Mouse (Mus musculus) c-Kit-positive CD71-negative TER-119-negative erythroid progenitor cells, embryonic 14.5 days (primary cell): ENCODE results near the gene Cacna2d3.

Experiments used
- DNase-seq: peaks from one replicate; pipeline ENCODE4 v3.0.0-alpha.2; 2013; ENCODE audit warnings: low read depth

Cacna2d3 gene

GRCm38 (mm10) chr14:29062676-29063075, 659.0 kb downstream of the Cacna2d3 start:
- DNase-seq, result no peak

- DNase-seq, result no peak
Observed at GRCm38 (mm10) chr14:29061491-29061890, 660.2 kb downstream of the Cacna2d3 start.

GRCm38 (mm10) chr14:29060679-29061078, 661.0 kb downstream of the Cacna2d3 start:
- DNase-seq, result no peak

- no peak for DNase-seq
Observed at GRCm38 (mm10) chr14:29051951-29052835, 669.5 kb downstream of the Cacna2d3 start.

- DNase-seq, result no peak
Observed at GRCm38 (mm10) chr14:29042355-29042754, 679.3 kb downstream of the Cacna2d3 start.

- no peak for DNase-seq
Observed at GRCm38 (mm10) chr14:29041498-29041897, 680.2 kb downstream of the Cacna2d3 start.

GRCm38 (mm10) chr14:29040606-29041364, 680.9 kb downstream of the Cacna2d3 start:
- DNase-seq, result no peak

- DNase-seq, result no peak
Observed at GRCm38 (mm10) chr14:29038246-29038645, 683.4 kb downstream of the Cacna2d3 start.

- no peak for DNase-seq
Observed at GRCm38 (mm10) chr14:29031858-29032395, 689.7 kb downstream of the Cacna2d3 start.

- DNase-seq, result no peak
Observed at GRCm38 (mm10) chr14:29030519-29030918, 691.1 kb downstream of the Cacna2d3 start.

- DNase-seq, result no peak
Observed at GRCm38 (mm10) chr14:29029896-29030420, 691.7 kb downstream of the Cacna2d3 start.

- no peak for DNase-seq
Observed at GRCm38 (mm10) chr14:29029107-29029469, 692.6 kb downstream of the Cacna2d3 start.

GRCm38 (mm10) chr14:29028391-29029106, 693.1 kb downstream of the Cacna2d3 start:
- no peak for DNase-seq

GRCm38 (mm10) chr14:29027276-29027675, 694.4 kb downstream of the Cacna2d3 start:
- no peak for DNase-seq

- no peak for DNase-seq
Observed at GRCm38 (mm10) chr14:29025335-29025734, 696.3 kb downstream of the Cacna2d3 start.

GRCm38 (mm10) chr14:29023246-29023645, 698.4 kb downstream of the Cacna2d3 start:
- no peak for DNase-seq

GRCm38 (mm10) chr14:29021295-29021694, 700.4 kb downstream of the Cacna2d3 start:
- DNase-seq, result no peak

GRCm38 (mm10) chr14:29018316-29019000, 703.2 kb downstream of the Cacna2d3 start:
- DNase-seq, result no peak

GRCm38 (mm10) chr14:29017883-29018282, 703.8 kb downstream of the Cacna2d3 start, which contains the start of gene Lrtm1:
Gene Lrtm1 (plus strand): TSS chr14:29018208.
- DNase-seq, result no peak

- DNase-seq, result no peak
Observed at GRCm38 (mm10) chr14:29015896-29016295, 705.8 kb downstream of the Cacna2d3 start.

- no peak for DNase-seq
Observed at GRCm38 (mm10) chr14:29014680-29015079, 707.0 kb downstream of the Cacna2d3 start.
